Mouse (Mus musculus): ENCODE measurements around the gene Sim2. TPM values are rescaled to one million over a fixed set of nuclear protein-coding genes. Genes with fewer than 3 reads are reported as not detected.

The Sim2 gene
- polyA plus RNA-seq, 1 experiment: not detected

GRCm38 (mm10) chr16:94173361-94173760 is 88.6 kb downstream of the Sim2 start:
- Histone ChIP-seq H3K4me1 (ENCODE audit: control insufficient read depth, insufficient read depth, low read length) (no peaks in the 10 kb centered on the region), H3K4me3 (ENCODE audit: insufficient read depth, low read length) (no peak overlapping the region), H3K27ac (ENCODE audit: insufficient read depth, low read length) (no peak overlapping the region)
- TF ChIP-seq POLR2A (IDR thresholded peaks at IDR 0.05; ENCODE audit: extremely low read depth, insufficient read depth, low read length): no peak
- no peak for TF ChIP-seq CTCF (IDR thresholded peaks at IDR 0.05; ENCODE audit: extremely low read depth, insufficient read depth, low read length)

DNA sequence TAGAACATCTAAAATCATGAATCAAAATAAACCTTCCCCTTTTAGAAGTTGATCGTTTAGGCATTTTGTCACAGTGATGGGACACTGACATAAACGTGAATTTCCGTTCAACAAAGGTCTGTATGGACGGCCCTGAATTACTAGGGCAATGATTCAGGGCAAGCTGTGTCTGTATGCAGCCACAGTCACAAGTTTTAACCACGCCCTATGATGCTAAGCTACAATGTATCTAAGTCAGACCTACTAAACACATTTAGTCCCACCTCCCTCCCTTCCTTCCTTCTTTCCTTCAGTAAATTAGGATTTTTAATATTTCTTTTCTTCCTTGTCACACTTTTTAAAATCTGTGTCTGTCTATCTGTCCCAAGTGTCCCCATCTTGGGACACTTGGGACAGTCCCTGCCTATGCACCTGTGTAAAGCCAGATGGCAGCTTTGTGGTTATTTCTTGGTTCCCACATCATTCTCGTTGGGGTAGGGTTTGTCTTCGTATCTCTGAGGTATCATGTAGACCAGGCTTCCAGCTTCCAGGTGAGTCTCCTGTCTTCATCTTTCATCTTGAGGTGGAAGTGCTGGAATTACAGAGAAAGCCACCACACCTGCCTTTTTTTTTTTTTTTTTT is 90.7 kb downstream of the Sim2 start:
- Histone ChIP-seq H3K27ac (ENCODE audit: insufficient read depth, low read length) (no peak overlapping the region), H3K4me3 (ENCODE audit: insufficient read depth, low read length) (no peak overlapping the region), H3K4me1 (ENCODE audit: control insufficient read depth, insufficient read depth, low read length) (no peaks in the 10 kb centered on the region)
- TF ChIP-seq POLR2A (IDR thresholded peaks at IDR 0.05; ENCODE audit: extremely low read depth, insufficient read depth, low read length) (no peak), CTCF (IDR thresholded peaks at IDR 0.05; ENCODE audit: extremely low read depth, insufficient read depth, low read length) (no peak)

Other genes with a start within 250 kb of the Sim2 start
- gene Chaf1b, start 201.0 kb upstream of the Sim2 start, polyA plus RNA-seq (2012; rRNA removed): 0.74 and 0.96 TPM in 2 replicates
- 3.5 and 4.1 TPM in 2 replicates for gene Cldn14, start 76.1 kb upstream of the Sim2 start, polyA plus RNA-seq (2012; rRNA removed)
- 10.2 and 10.7 TPM in 2 replicates for gene Hlcs, start 228.6 kb downstream of the Sim2 start, polyA plus RNA-seq (2012; rRNA removed)
- 0.21 and 0.38 TPM in 2 replicates for gene Ripply3, start 243.5 kb downstream of the Sim2 start, polyA plus RNA-seq (2012; rRNA removed)

All from cortical plate, adult 2 months (tissue).